23 mouse cellular contexts compared by ENCODE assay signal in genomic region chr16:57733545-57733944, GRCm38 (mm10). TPM values are rescaled to one million over a fixed set of nuclear protein-coding genes. Genes with fewer than 3 reads are reported as not detected.
DNase-seq lines count a peak whose midpoint lies in the region; ATAC-seq lines count a peak whose summit lies in the region.
"Had no signal": no experiment of that assay in that cellular context is flagged by ENCODE, and none has a peak within 500 bp of the region (broad histone marks: within the 10 kb centered on the region; RNA-seq: fewer than 3 reads in every experiment).

No protein-coding gene starts in this region.

- no peaks in the 10 kb centered on the region for H3K27me3 ChIP-seq in midbrain, embryonic 11.5 days (ENCODE audit: control insufficient read depth, insufficient read depth, low read length)
- no peaks in the 10 kb centered on the region for H3K27me3 ChIP-seq in midbrain, embryonic 15.5 days (replicated peaks)
- H3K27me3 ChIP-seq in embryonic facial prominence, embryonic 15.5 days = no peaks in the 10 kb centered on the region
- H3K27me3 ChIP-seq: embryonic facial prominence, embryonic 12.5 days; forebrain, embryonic 12.5 days; Patski had no signal

- H3K36me3 ChIP-seq in midbrain, embryonic 11.5 days (ENCODE audit: control insufficient read depth, insufficient read depth, low read length) = no peaks in the 10 kb centered on the region
- H3K36me3 ChIP-seq in midbrain, embryonic 15.5 days (replicated peaks) = no peaks in the 10 kb centered on the region
- no peaks in the 10 kb centered on the region for H3K36me3 ChIP-seq in embryonic facial prominence, embryonic 15.5 days
- H3K36me3 ChIP-seq: embryonic facial prominence, embryonic 12.5 days; forebrain, embryonic 10.5 days; forebrain, embryonic 12.5 days; G1E had no signal

- no peak for ATAC-seq in midbrain, embryonic 11.5 days (ENCODE audit: low FRiP score)
- no peak for ATAC-seq in midbrain, embryonic 15.5 days (replicated peaks)
- no peak for ATAC-seq in embryonic facial prominence, embryonic 15.5 days (ENCODE audit: insufficient number of reproducible peaks, low FRiP score, low TSS enrichment, low read depth)
- ATAC-seq: activated CD4-positive, CD25-positive, alpha-beta regulatory T cell, adult 4 months; forebrain, embryonic 14.5 days; forebrain, embryonic 16.5 days; Patski had no signal

- H3K4me1 ChIP-seq in midbrain, embryonic 11.5 days (ENCODE audit: control insufficient read depth, insufficient read depth, low read length) = no peaks in the 10 kb centered on the region
- H3K4me1 ChIP-seq in midbrain, embryonic 15.5 days = no peaks in the 10 kb centered on the region
- peaks cover 11% of the 10 kb centered on the region; the same call in 1 of the 2 replicates for H3K4me1 ChIP-seq in embryonic facial prominence, embryonic 15.5 days
- H3K4me1 ChIP-seq: forebrain, embryonic 12.5 days had no signal

- H3K4me3 ChIP-seq in midbrain, embryonic 11.5 days (ENCODE audit: low read depth, low read length) = no peak overlapping the region
- H3K4me3 ChIP-seq in midbrain, embryonic 15.5 days = no peak overlapping the region
- no peak overlapping the region for H3K4me3 ChIP-seq in embryonic facial prominence, embryonic 15.5 days (replicated peaks)
- H3K4me3 ChIP-seq: embryonic facial prominence, embryonic 12.5 days; erythroblast, embryonic 14.5 days; forebrain, embryonic 10.5 days; forebrain, embryonic 12.5 days had no signal

- H3K4me2 ChIP-seq in midbrain, embryonic 11.5 days = no peak overlapping the region
- H3K4me2 ChIP-seq in midbrain, embryonic 15.5 days = no peak overlapping the region
- H3K4me2 ChIP-seq in embryonic facial prominence, embryonic 15.5 days (replicated peaks) = no peak overlapping the region
- H3K4me2 ChIP-seq: embryonic facial prominence, embryonic 12.5 days; forebrain, embryonic 12.5 days had no signal

- H3K27ac ChIP-seq in midbrain, embryonic 11.5 days (ENCODE audit: low read depth, low read length) = no peak overlapping the region
- no peak overlapping the region for H3K27ac ChIP-seq in midbrain, embryonic 15.5 days
- peak overlapping the region; percentile 84 for H3K27ac ChIP-seq in embryonic facial prominence, embryonic 15.5 days (replicated peaks)
- H3K27ac ChIP-seq: forebrain, embryonic 10.5 days; forebrain, embryonic 12.5 days had no signal

- 74% methylated on average over 1 of the region's 1 CpGs for WGBS in midbrain, embryonic 11.5 days
- 88% methylated on average over 1 of the region's 1 CpGs for WGBS in midbrain, embryonic 15.5 days
- 37% methylated on average over 1 of the region's 1 CpGs for WGBS in embryonic facial prominence, embryonic 15.5 days

- peak; percentile 2 for DNase-seq in midbrain, embryonic 11.5 days (ENCODE audit: low spot score, missing footprints)
- DNase-seq in heart, adult 9 months (ENCODE audit: low spot score in 2 of 2) = no peak
- DNase-seq in cerebellum, postnatal 10 days = no peak
- DNase-seq: adrenal gland, adult 8-10 months; adrenal gland, postnatal 14 days; adrenal gland, postnatal 36 days; cerebellum, adult 11-12 months; cerebellum, adult 2 months; cerebellum, adult 9-10 months; cerebellum, postnatal 14 days; cerebellum, postnatal 36 days; embryo, embryonic 11 days had no signal

- H3K9me3 ChIP-seq in midbrain, embryonic 11.5 days (ENCODE audit: control insufficient read depth, low read length) = no peaks in the 10 kb centered on the region
- H3K9me3 ChIP-seq in midbrain, embryonic 15.5 days = no peaks in the 10 kb centered on the region
- no peaks in the 10 kb centered on the region for H3K9me3 ChIP-seq in embryonic facial prominence, embryonic 15.5 days (replicated peaks)
- H3K9me3 ChIP-seq: embryonic facial prominence, embryonic 12.5 days; forebrain, embryonic 10.5 days; forebrain, embryonic 12.5 days; G1E had no signal

- H3K9ac ChIP-seq in midbrain, embryonic 11.5 days (ENCODE audit: low read length) = no peak overlapping the region
- H3K9ac ChIP-seq in midbrain, embryonic 15.5 days = no peak overlapping the region
- no peak overlapping the region for H3K9ac ChIP-seq in embryonic facial prominence, embryonic 15.5 days
- H3K9ac ChIP-seq: embryonic facial prominence, embryonic 12.5 days; forebrain, embryonic 12.5 days had no signal

RNA-seq across cellular contexts. Expression of gene Col8a1, which starts 21.0 kb away (rescaled TPM):
- polyA plus RNA-seq in midbrain, embryonic 11.5 days (2014; fragmentation: Nextera tagmentation; extraction: Ambion mirVana) = 1.1 TPM in 2 replicates
- polyA plus RNA-seq in midbrain, embryonic 15.5 days (2015; fragmentation: Nextera tagmentation; extraction: Ambion mirVana) = 3.3 and 4.0 TPM in 2 replicates
- polyA plus RNA-seq in embryonic facial prominence, embryonic 15.5 days (2015; fragmentation: Nextera tagmentation; extraction: Ambion mirVana) = 42.8 and 52.2 TPM in 2 replicates
- polyA plus RNA-seq: erythroblast, embryonic 14.5 days; G1E had no signal
